Mouse (Mus musculus) MEL (cell line): Measurements from ENCODE around the gene Tuba4a.
A peak's percentile ranks its signal among the peaks of the same experiment; 100 is the strongest.

Experiments used
- CTCF ChIP-seq, 3 experiments: IDR thresholded peaks in 2 of 3; conservative IDR thresholded peaks in 1 of 3; 2 replicates each; pipeline ENCODE4 v1.5.1; 2011 to 2012; ENCODE audit warnings: low read length in 3 of 3, low read depth in 2 of 3, mild to moderate bottlenecking in 2 of 3, improper control_type of control experiment in 1 of 3, inconsistent platforms in 1 of 3, mixed read lengths in 1 of 3, moderate library complexity in 1 of 3; ENCODE audit not compliant: control insufficient read depth in 1 of 3, insufficient read depth in 1 of 3, poor library complexity in 1 of 3, severe bottlenecking in 1 of 3
- ELF1 ChIP-seq: IDR thresholded peaks from 2 replicates; pipeline ENCODE4 v1.6.1; 2014; ENCODE audit warnings: low read depth, mild to moderate bottlenecking, inconsistent platforms, low read length, improper control_type of control experiment, moderate library complexity
- EP300 ChIP-seq, 2 experiments: IDR thresholded peaks; 2 replicates each; pipeline ENCODE4 v1.6.1; 2011; ENCODE audit warnings: improper control_type of control experiment in 2 of 2, low read length in 2 of 2, low read depth in 1 of 2, mild to moderate bottlenecking in 1 of 2
- HCFC1 ChIP-seq: IDR thresholded peaks from 2 replicates; pipeline ENCODE4 v1.6.1; 2012; ENCODE audit warnings: low read depth, mild to moderate bottlenecking, inconsistent platforms, low read length, improper control_type of control experiment, moderate library complexity
- NELFE ChIP-seq: IDR thresholded peaks from 2 replicates; pipeline ENCODE4 v1.6.1; 2011; ENCODE audit warnings: low read depth, low read length, improper control_type of control experiment
- POLR2A ChIP-seq, 2 experiments: IDR thresholded peaks; 2 replicates each; pipeline ENCODE4 v1.6.1; 2011 to 2012; ENCODE audit warnings: low read length in 2 of 2, mild to moderate bottlenecking in 2 of 2, control low read depth in 1 of 2, improper control_type of control experiment in 1 of 2, low read depth in 1 of 2, moderate library complexity in 1 of 2; ENCODE audit not compliant: control insufficient read depth in 1 of 2, insufficient read depth in 1 of 2, poor library complexity in 1 of 2
- ZKSCAN1 ChIP-seq: IDR thresholded peaks from 2 replicates; pipeline ENCODE4 v1.6.1; 2012; ENCODE audit warnings: low read depth, mild to moderate bottlenecking, inconsistent platforms, low read length, improper control_type of control experiment, moderate library complexity

GRCm38 (mm10) chr1:75217893-75218226 lies 1.8 kb downstream of the Tuba4a start:
- TF ChIP-seq HCFC1, result no peak
- TF ChIP-seq ELF1, result no peak
- TF ChIP-seq POLR2A (IDR thresholded peaks at IDR 0.05; ENCODE audit: control insufficient read depth in 1 of 2, insufficient read depth in 1 of 2, low read depth in 1 of 2, low read length in 2 of 2, poor library complexity in 1 of 2), result no peak
- no peak for TF ChIP-seq CTCF (IDR thresholded peaks at IDR 0.05 in 2 of 3, conservative IDR thresholded peaks at IDR 0.05 in 1 of 3; ENCODE audit: control insufficient read depth in 1 of 3, insufficient read depth in 1 of 3, low read depth in 2 of 3, low read length in 3 of 3, poor library complexity in 1 of 3, severe bottlenecking in 1 of 3)
- peak in 1 of 2 experiments; percentile 9; a peak in 1 of 4 replicates for TF ChIP-seq EP300 (IDR thresholded peaks at IDR 0.05; ENCODE audit: low read depth in 1 of 2, low read length in 2 of 2)
- peak; percentile 18; the same call in 1 of the 2 replicates for TF ChIP-seq NELFE
- no peak for TF ChIP-seq ZKSCAN1
